Mouse (Mus musculus) liver, embryonic 14.5 days (tissue): ENCODE measurements around the gene A530032D15Rik.
"Not testable (repeated sequence)": the region's sequence is repeated elsewhere in the genome, so short reads cannot be mapped to it uniquely, and the experiment has no call there.

ENCODE experiments used
- CTCF ChIP-seq: IDR thresholded peaks from 2 replicates; pipeline ENCODE4 v1.5.1; 2016; ENCODE audit warnings: antibody characterized with exemption, low read depth, control low read depth
- EP300 ChIP-seq: IDR thresholded peaks from 2 replicates; pipeline ENCODE4 v1.6.1; 2016; ENCODE audit warnings: antibody characterized with exemption, low read depth

DNA sequence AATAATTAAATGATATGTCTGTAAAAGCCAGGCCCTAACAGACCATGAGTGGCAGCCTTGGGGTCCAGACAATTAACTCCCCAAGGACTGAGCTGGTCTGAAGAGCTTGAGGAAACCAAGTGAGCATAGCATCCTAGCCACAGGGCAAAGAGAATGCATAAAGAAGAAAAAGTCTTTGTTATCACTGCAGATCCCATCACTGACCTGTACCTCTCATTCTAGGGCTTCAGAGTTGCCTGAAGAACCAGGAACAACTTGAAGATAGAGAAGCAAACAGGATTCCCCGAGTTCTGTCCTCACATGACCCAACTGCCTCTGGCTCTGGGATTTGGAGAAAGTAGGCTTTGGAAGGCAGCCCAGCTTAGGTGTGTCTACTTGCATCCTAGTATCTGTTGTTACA is 9.8 kb downstream of the A530032D15Rik start, which contains the start of gene Gm10553:
- TF ChIP-seq CTCF, EP300: not testable (repeated sequence)
